Mouse (Mus musculus): Measurements from ENCODE around the gene Amph. TPM values are rescaled to one million over a fixed set of nuclear protein-coding genes. Genes with fewer than 3 reads are reported as not detected.

Gene Amph
- polyA plus RNA-seq, 1 experiment from 2014 or later, result 1.2 TPM

- Histone ChIP-seq H3K4me3 (no peak overlapping the region), H3K27ac (no peak overlapping the region), H3K4me1 (no peaks in the 10 kb centered on the region), H3K27me3 (no peaks in the 10 kb centered on the region), H3K9me3 (no peaks in the 10 kb centered on the region), H3K9ac (no peak overlapping the region), H3K4me2 (no peak overlapping the region), H3K36me3 (no peaks in the 10 kb centered on the region)
- no peak for ATAC-seq (ENCODE audit: insufficient number of reproducible peaks, low FRiP score, low TSS enrichment, low read depth)
- 74% methylated on average over 6 of the region's 6 CpGs for whole genome bisulfite sequencing
Observed at GRCm38 (mm10) chr13:19027766-19028350, 79.9 kb downstream of the Amph start.

- WGBS, result 72% methylated on average over 8 of the region's 8 CpGs
- Histone ChIP-seq H3K4me2 (no peak overlapping the region), H3K27me3 (no peaks in the 10 kb centered on the region), H3K27ac (no peak overlapping the region), H3K9ac (no peak overlapping the region), H3K4me3 (no peak overlapping the region), H3K9me3 (no peaks in the 10 kb centered on the region), H3K4me1 (no peaks in the 10 kb centered on the region), H3K36me3 (no peaks in the 10 kb centered on the region)
- no peak for ATAC-seq (ENCODE audit: insufficient number of reproducible peaks, low FRiP score, low TSS enrichment, low read depth)
Observed at GRCm38 (mm10) chr13:19031916-19032688, 84.1 kb downstream of the Amph start.

- Histone ChIP-seq H3K4me3 (no peak overlapping the region), H3K4me1 (no peaks in the 10 kb centered on the region), H3K9ac (no peak overlapping the region), H3K9me3 (no peaks in the 10 kb centered on the region), H3K27ac (no peak overlapping the region), H3K4me2 (no peak overlapping the region), H3K36me3 (no peaks in the 10 kb centered on the region), H3K27me3 (no peaks in the 10 kb centered on the region)
- ATAC-seq (ENCODE audit: insufficient number of reproducible peaks, low FRiP score, low TSS enrichment, low read depth), result no peak
- 80% methylated on average over 1 of the region's 1 CpGs for WGBS
Observed at GRCm38 (mm10) chr13:19052090-19052489, 104.1 kb downstream of the Amph start.

- ATAC-seq (ENCODE audit: insufficient number of reproducible peaks, low FRiP score, low TSS enrichment, low read depth), result no peak
- WGBS, result 77% methylated on average over 2 of the region's 2 CpGs
- H3K9me3 ChIP-seq, result no peaks in the 10 kb centered on the region
- H3K4me3 ChIP-seq, result no peak overlapping the region
- no peak overlapping the region for H3K9ac ChIP-seq
- no peak overlapping the region for H3K27ac ChIP-seq
- H3K27me3 ChIP-seq, result no peaks in the 10 kb centered on the region
- H3K4me1 ChIP-seq, result no peaks in the 10 kb centered on the region
- H3K36me3 ChIP-seq, result no peaks in the 10 kb centered on the region
- no peak overlapping the region for H3K4me2 ChIP-seq
Observed at GRCm38 (mm10) chr13:19054504-19054903, 106.5 kb downstream of the Amph start.

GRCm38 (mm10) chr13:19072261-19072660 is 124.3 kb downstream of the Amph start:
- Histone ChIP-seq H3K27ac (no peak overlapping the region), H3K9me3 (no peaks in the 10 kb centered on the region), H3K27me3 (no peaks in the 10 kb centered on the region), H3K4me1 (no peaks in the 10 kb centered on the region), H3K36me3 (no peaks in the 10 kb centered on the region), H3K4me2 (no peak overlapping the region), H3K4me3 (no peak overlapping the region), H3K9ac (no peak overlapping the region)
- ATAC-seq (ENCODE audit: insufficient number of reproducible peaks, low FRiP score, low TSS enrichment, low read depth), result no peak

GRCm38 (mm10) chr13:19077427-19077826 is 129.4 kb downstream of the Amph start:
- Histone ChIP-seq H3K4me1 (no peaks in the 10 kb centered on the region), H3K9ac (no peak overlapping the region), H3K9me3 (no peaks in the 10 kb centered on the region), H3K4me2 (no peak overlapping the region), H3K4me3 (no peak overlapping the region), H3K27ac (no peak overlapping the region), H3K36me3 (no peaks in the 10 kb centered on the region), H3K27me3 (no peaks in the 10 kb centered on the region)
- no peak for ATAC-seq (ENCODE audit: insufficient number of reproducible peaks, low FRiP score, low TSS enrichment, low read depth)
- WGBS, result 76% methylated on average over 2 of the region's 2 CpGs

- no peak for ATAC-seq (ENCODE audit: insufficient number of reproducible peaks, low FRiP score, low TSS enrichment, low read depth)
- no peaks in the 10 kb centered on the region for H3K4me1 ChIP-seq
- H3K36me3 ChIP-seq, result no peaks in the 10 kb centered on the region
- no peak overlapping the region for H3K9ac ChIP-seq
- 80% methylated on average over 4 of the region's 4 CpGs for WGBS
- H3K4me2 ChIP-seq, result no peak overlapping the region
- H3K27ac ChIP-seq, result no peak overlapping the region
- no peaks in the 10 kb centered on the region for H3K9me3 ChIP-seq
- no peak overlapping the region for H3K4me3 ChIP-seq
- H3K27me3 ChIP-seq, result no peaks in the 10 kb centered on the region
Observed at GRCm38 (mm10) chr13:19081932-19082331, 133.9 kb downstream of the Amph start.

- Histone ChIP-seq H3K4me3 (no peak overlapping the region), H3K36me3 (no peaks in the 10 kb centered on the region), H3K27ac (no peak overlapping the region), H3K4me2 (no peak overlapping the region), H3K9me3 (no peaks in the 10 kb centered on the region), H3K4me1 (no peaks in the 10 kb centered on the region), H3K27me3 (no peaks in the 10 kb centered on the region), H3K9ac (no peak overlapping the region)
- no peak for ATAC-seq (ENCODE audit: insufficient number of reproducible peaks, low FRiP score, low TSS enrichment, low read depth)
- 90% methylated on average over 6 of the region's 6 CpGs for WGBS
Observed at GRCm38 (mm10) chr13:19094571-19094970, 146.6 kb downstream of the Amph start.

- no peak for ATAC-seq (ENCODE audit: insufficient number of reproducible peaks, low FRiP score, low TSS enrichment, low read depth)
- H3K9ac ChIP-seq, result no peak overlapping the region
- H3K27ac ChIP-seq, result no peak overlapping the region
- H3K4me3 ChIP-seq, result no peak overlapping the region
- no peaks in the 10 kb centered on the region for H3K9me3 ChIP-seq
- H3K4me1 ChIP-seq, result no peaks in the 10 kb centered on the region
- no peak overlapping the region for H3K4me2 ChIP-seq
- H3K27me3 ChIP-seq, result no peaks in the 10 kb centered on the region
- WGBS, result 83% methylated on average over 4 of the region's 4 CpGs
- H3K36me3 ChIP-seq, result no peaks in the 10 kb centered on the region
Observed at GRCm38 (mm10) chr13:19097117-19097516, 149.1 kb downstream of the Amph start.

GRCm38 (mm10) chr13:19101889-19102402 is 153.9 kb downstream of the Amph start:
- H3K9me3 ChIP-seq, result no peaks in the 10 kb centered on the region
- no peaks in the 10 kb centered on the region for H3K4me1 ChIP-seq
- no peaks in the 10 kb centered on the region for H3K27me3 ChIP-seq
- no peak overlapping the region for H3K27ac ChIP-seq
- no peak for ATAC-seq (ENCODE audit: insufficient number of reproducible peaks, low FRiP score, low TSS enrichment, low read depth)
- H3K4me2 ChIP-seq, result no peak overlapping the region
- no peak overlapping the region for H3K4me3 ChIP-seq
- 81% methylated on average over 10 of the region's 10 CpGs for WGBS
- no peaks in the 10 kb centered on the region for H3K36me3 ChIP-seq
- no peak overlapping the region for H3K9ac ChIP-seq

- ATAC-seq (ENCODE audit: insufficient number of reproducible peaks, low FRiP score, low TSS enrichment, low read depth), result no peak
- H3K27ac ChIP-seq, result no peak overlapping the region
- H3K9ac ChIP-seq, result no peak overlapping the region
- H3K4me2 ChIP-seq, result no peak overlapping the region
- no peaks in the 10 kb centered on the region for H3K27me3 ChIP-seq
- H3K9me3 ChIP-seq, result no peaks in the 10 kb centered on the region
- no peaks in the 10 kb centered on the region for H3K4me1 ChIP-seq
- 39% methylated on average over 5 of the region's 5 CpGs for WGBS
- no peaks in the 10 kb centered on the region for H3K36me3 ChIP-seq
- no peak overlapping the region for H3K4me3 ChIP-seq
Observed at GRCm38 (mm10) chr13:19106418-19106817, 158.4 kb downstream of the Amph start.

GRCm38 (mm10) chr13:19109331-19109730 is 161.3 kb downstream of the Amph start:
- ATAC-seq (ENCODE audit: insufficient number of reproducible peaks, low FRiP score, low TSS enrichment, low read depth), result no peak
- H3K27ac ChIP-seq, result no peak overlapping the region
- 64% methylated on average over 3 of the region's 3 CpGs for WGBS

More at GRCm38 (mm10) chr13:19109331-19109730, 161.3 kb downstream of the Amph start:
- Histone ChIP-seq H3K27me3 (no peaks in the 10 kb centered on the region), H3K36me3 (no peaks in the 10 kb centered on the region), H3K4me2 (no peak overlapping the region), H3K9ac (no peak overlapping the region), H3K9me3 (no peaks in the 10 kb centered on the region), H3K4me3 (no peak overlapping the region), H3K4me1 (no peaks in the 10 kb centered on the region)
